Mouse (Mus musculus) MEL (cell line): ENCODE measurements at regions not wholly inside any gene's neighbourhood (a gene's known extent, or its start where the extent isn't known, plus 50 kb on each side); places are given as distances from the start of the nearest gene placed in this dataset.

Experiments used
- DNase-seq: peaks from one replicate; pipeline ENCODE4 v3.0.0; 2011; ENCODE audit warnings: low read depth, low spot score
- H3K27ac ChIP-seq: 2 replicates; pipeline ENCODE4 v1.5.1; 2012; ENCODE audit warnings: low read depth, mild to moderate bottlenecking, control low read depth, low read length, moderate library complexity; ENCODE audit not compliant: control insufficient read depth
- H3K27me3 ChIP-seq, 2 experiments: fragments of 150-350 bp in 1 of 2; sonication (generic) in 1 of 2; 2 replicates each; pipeline ENCODE4 v1.6.1; 2012; ENCODE audit warnings: low read length in 2 of 2, mild to moderate bottlenecking in 2 of 2, improper control_type of control experiment in 1 of 2, moderate library complexity in 1 of 2; ENCODE audit not compliant: insufficient read depth in 2 of 2, control insufficient read depth in 1 of 2
- H3K36me3 ChIP-seq, 2 experiments: 2 replicates each; pipeline ENCODE4 v1.6.1; 2012 to 2014; ENCODE audit warnings: low read length in 2 of 2, improper control_type of control experiment in 1 of 2, inconsistent platforms in 1 of 2, mild to moderate bottlenecking in 1 of 2; ENCODE audit not compliant: insufficient read depth in 2 of 2, control insufficient read depth in 1 of 2
- H3K4me1 ChIP-seq, 2 experiments: fragments of 150-350 bp in 1 of 2; sonication (generic) in 1 of 2; 2 replicates each; pipeline ENCODE4 v1.6.1; 2012; ENCODE audit warnings: low read length in 2 of 2, improper control_type of control experiment in 1 of 2, mild to moderate bottlenecking in 1 of 2; ENCODE audit not compliant: insufficient read depth in 2 of 2, control insufficient read depth in 1 of 2
- H3K4me3 ChIP-seq, 2 experiments: fragments of 150-350 bp in 1 of 2; sonication (generic) in 1 of 2; 2 replicates each; pipeline ENCODE4 v1.5.1; 2012; ENCODE audit warnings: low read depth in 2 of 2, low read length in 2 of 2, mild to moderate bottlenecking in 2 of 2, moderate library complexity in 2 of 2, control low read depth in 1 of 2, improper control_type of control experiment in 1 of 2; ENCODE audit not compliant: control insufficient read depth in 1 of 2, insufficient read depth in 1 of 2
- H3K79me2 ChIP-seq: 2 replicates; pipeline ENCODE4 v1.6.1; 2012; ENCODE audit warnings: mild to moderate bottlenecking, low read length, moderate library complexity; ENCODE audit not compliant: control insufficient read depth, poor library complexity, insufficient read depth
- H3K9ac ChIP-seq: 2 replicates; pipeline ENCODE4 v1.6.1; 2012; ENCODE audit warnings: low read depth, mild to moderate bottlenecking, control low read depth, low read length, moderate library complexity; ENCODE audit not compliant: control insufficient read depth, poor library complexity, severe bottlenecking
- H3K9me3 ChIP-seq: fragments of 150-350 bp; sonication (generic); replicated peaks from 2 replicates; pipeline ENCODE4 v1.6.1; 2012; ENCODE audit warnings: mild to moderate bottlenecking, low read length, improper control_type of control experiment, moderate library complexity; ENCODE audit not compliant: insufficient read depth
- BHLHE40 ChIP-seq: IDR thresholded peaks from 2 replicates; pipeline ENCODE4 v1.6.1; 2012; ENCODE audit warnings: low read depth, mild to moderate bottlenecking, inconsistent platforms, low read length, improper control_type of control experiment, borderline replicate concordance
- CHD2 ChIP-seq: IDR thresholded peaks from 2 replicates; pipeline ENCODE4 v1.6.1; 2011; ENCODE audit warnings: low read length, improper control_type of control experiment
- CTCF ChIP-seq, 3 experiments: IDR thresholded peaks in 2 of 3; conservative IDR thresholded peaks in 1 of 3; 2 replicates each; pipeline ENCODE4 v1.5.1; 2011 to 2012; ENCODE audit warnings: low read length in 3 of 3, low read depth in 2 of 3, mild to moderate bottlenecking in 2 of 3, improper control_type of control experiment in 1 of 3, inconsistent platforms in 1 of 3, mixed read lengths in 1 of 3, moderate library complexity in 1 of 3; ENCODE audit not compliant: control insufficient read depth in 1 of 3, insufficient read depth in 1 of 3, poor library complexity in 1 of 3, severe bottlenecking in 1 of 3
- E2F4 ChIP-seq: IDR thresholded peaks from 2 replicates; pipeline ENCODE4 v1.6.1; 2011; ENCODE audit warnings: low read depth, low read length, improper control_type of control experiment, borderline replicate concordance
- ELF1 ChIP-seq: IDR thresholded peaks from 2 replicates; pipeline ENCODE4 v1.6.1; 2014; ENCODE audit warnings: low read depth, mild to moderate bottlenecking, inconsistent platforms, low read length, improper control_type of control experiment, moderate library complexity
- EP300 ChIP-seq, 2 experiments: IDR thresholded peaks; 2 replicates each; pipeline ENCODE4 v1.6.1; 2011; ENCODE audit warnings: improper control_type of control experiment in 2 of 2, low read length in 2 of 2, low read depth in 1 of 2, mild to moderate bottlenecking in 1 of 2
- GABPA ChIP-seq: IDR thresholded peaks from 2 replicates; pipeline ENCODE4 v1.6.1; 2012; ENCODE audit warnings: low read depth, mild to moderate bottlenecking, inconsistent platforms, low read length, improper control_type of control experiment, moderate library complexity
- GATA1 ChIP-seq: IDR thresholded peaks from 2 replicates; pipeline ENCODE4 v1.6.1; 2011; ENCODE audit warnings: low read depth, low read length, improper control_type of control experiment
- KAT2A ChIP-seq: conservative IDR thresholded peaks from 2 replicates; pipeline ENCODE4 v1.6.1; 2012; ENCODE audit warnings: low read depth, low read length, improper control_type of control experiment, inconsistent platforms
- MAZ ChIP-seq: IDR thresholded peaks from 2 replicates; pipeline ENCODE4 v1.6.1; 2012; ENCODE audit warnings: low read depth, mild to moderate bottlenecking, inconsistent platforms, low read length, improper control_type of control experiment
- MEF2A ChIP-seq: IDR thresholded peaks from 2 replicates; pipeline ENCODE4 v1.6.1; 2014; ENCODE audit warnings: low read depth, mild to moderate bottlenecking, inconsistent platforms, low read length, improper control_type of control experiment; ENCODE audit not compliant: poor library complexity, insufficient replicate concordance, severe bottlenecking; ENCODE audit errors: extremely low read depth
- MYB ChIP-seq: IDR thresholded peaks from 2 replicates; pipeline ENCODE4 v1.6.1; 2011; ENCODE audit warnings: mild to moderate bottlenecking, low read depth, low read length, improper control_type of control experiment
- MYC ChIP-seq: IDR thresholded peaks from 2 replicates; pipeline ENCODE4 v1.6.1; 2011; ENCODE audit warnings: low read depth, mild to moderate bottlenecking, low read length, improper control_type of control experiment, moderate library complexity
- NELFE ChIP-seq: IDR thresholded peaks from 2 replicates; pipeline ENCODE4 v1.6.1; 2011; ENCODE audit warnings: low read depth, low read length, improper control_type of control experiment
- NRF1 ChIP-seq: IDR thresholded peaks from 2 replicates; pipeline ENCODE4 v1.6.1; 2014; ENCODE audit warnings: low read depth, mild to moderate bottlenecking, inconsistent platforms, low read length, improper control_type of control experiment, moderate library complexity; ENCODE audit not compliant: poor library complexity, insufficient read depth, severe bottlenecking
- POLR2A ChIP-seq, 2 experiments: IDR thresholded peaks; 2 replicates each; pipeline ENCODE4 v1.6.1; 2011 to 2012; ENCODE audit warnings: low read length in 2 of 2, mild to moderate bottlenecking in 2 of 2, control low read depth in 1 of 2, improper control_type of control experiment in 1 of 2, low read depth in 1 of 2, moderate library complexity in 1 of 2; ENCODE audit not compliant: control insufficient read depth in 1 of 2, insufficient read depth in 1 of 2, poor library complexity in 1 of 2
- POLR2AphosphoS2 ChIP-seq: IDR thresholded peaks from 2 replicates; pipeline ENCODE4 v1.6.1; 2011; ENCODE audit warnings: low read length, improper control_type of control experiment
- POLR2AphosphoS5 ChIP-seq: IDR thresholded peaks from 2 replicates; pipeline ENCODE4 v1.6.1; 2012; ENCODE audit warnings: low read depth, borderline replicate concordance, mild to moderate bottlenecking, inconsistent platforms, low read length, moderate library complexity, mixed read lengths
- SIN3A ChIP-seq: IDR thresholded peaks from 2 replicates; pipeline ENCODE4 v1.6.1; 2012; ENCODE audit warnings: low read length, improper control_type of control experiment, inconsistent platforms
- TCF12 ChIP-seq: IDR thresholded peaks from 2 replicates; pipeline ENCODE4 v1.6.1; 2014; ENCODE audit warnings: low read depth, mild to moderate bottlenecking, inconsistent platforms, low read length, improper control_type of control experiment, moderate library complexity
- UBTF ChIP-seq: IDR thresholded peaks from 2 replicates; pipeline ENCODE4 v1.6.1; 2012; ENCODE audit warnings: low read depth, mild to moderate bottlenecking, inconsistent platforms, low read length, improper control_type of control experiment, moderate library complexity, borderline replicate concordance; ENCODE audit not compliant: insufficient read depth
- USF1 ChIP-seq: IDR thresholded peaks from 2 replicates; pipeline ENCODE4 v1.6.1; 2014; ENCODE audit warnings: low read depth, mild to moderate bottlenecking, inconsistent platforms, low read length, improper control_type of control experiment, moderate library complexity
- USF2 ChIP-seq, 2 experiments: IDR thresholded peaks; 2 replicates each; pipeline ENCODE4 v1.6.1; 2011 to 2012; ENCODE audit warnings: improper control_type of control experiment in 2 of 2, low read length in 2 of 2, borderline replicate concordance in 1 of 2, inconsistent platforms in 1 of 2, low read depth in 1 of 2, mild to moderate bottlenecking in 1 of 2; ENCODE audit not compliant: insufficient read depth in 1 of 2
- ZC3H11A ChIP-seq: IDR thresholded peaks from 2 replicates; pipeline ENCODE4 v1.6.1; 2012; ENCODE audit warnings: low read depth, mild to moderate bottlenecking, inconsistent platforms, low read length, improper control_type of control experiment
- ZNF384 ChIP-seq: IDR thresholded peaks from 2 replicates; pipeline ENCODE4 v1.6.1; 2012; ENCODE audit warnings: low read depth, mild to moderate bottlenecking, inconsistent platforms, low read length, improper control_type of control experiment

GRCm38 (mm10) chr9:116468569-116469250 lies 293.6 kb upstream of the Tgfbr2 start:
- Histone ChIP-seq H3K9me3 (no peaks in the 10 kb centered on the region), H3K27ac (no peak overlapping the region), H3K79me2 (no peaks in the 10 kb centered on the region), H3K4me3 (no peak overlapping the region), H3K9ac (no peak overlapping the region), H3K36me3 (no peaks in the 10 kb centered on the region), H3K4me1 (no peaks in the 10 kb centered on the region), H3K27me3 (no peaks in the 10 kb centered on the region)
- TF ChIP-seq ELF1, result no peak
- TF ChIP-seq POLR2A (IDR thresholded peaks at IDR 0.05; ENCODE audit: control insufficient read depth in 1 of 2, insufficient read depth in 1 of 2, low read depth in 1 of 2, low read length in 2 of 2, poor library complexity in 1 of 2), result no peak
- TF ChIP-seq GABPA, result no peak
- TF ChIP-seq GATA1, result no peak
- TF ChIP-seq BHLHE40, result no peak
- TF ChIP-seq MYC, result no peak
- no peak for TF ChIP-seq NELFE
- no peak for TF ChIP-seq USF2 (IDR thresholded peaks at IDR 0.05; ENCODE audit: borderline replicate concordance in 1 of 2, insufficient read depth in 1 of 2, low read depth in 1 of 2, low read length in 2 of 2)
- TF ChIP-seq NRF1, result no peak
- no peak for TF ChIP-seq CTCF (IDR thresholded peaks at IDR 0.05 in 2 of 3, conservative IDR thresholded peaks at IDR 0.05 in 1 of 3; ENCODE audit: control insufficient read depth in 1 of 3, insufficient read depth in 1 of 3, low read depth in 2 of 3, low read length in 3 of 3, poor library complexity in 1 of 3, severe bottlenecking in 1 of 3)
- TF ChIP-seq SIN3A, result no peak
- TF ChIP-seq E2F4, result no peak
- no peak for TF ChIP-seq ZC3H11A
- no peak for TF ChIP-seq POLR2AphosphoS2
- no peak for DNase-seq

- Histone ChIP-seq H3K27me3 (no peaks in the 10 kb centered on the region), H3K79me2 (no peaks in the 10 kb centered on the region), H3K9ac (no peak overlapping the region), H3K4me3 (no peak overlapping the region), H3K4me1 (no peaks in the 10 kb centered on the region), H3K9me3 (no peaks in the 10 kb centered on the region), H3K36me3 (no peaks in the 10 kb centered on the region), H3K27ac (no peak overlapping the region)
- TF ChIP-seq UBTF (no peak), ZNF384 (no peak), MYB (no peak), MEF2A (no peak), E2F4 (no peak), POLR2AphosphoS5 (no peak), USF1 (no peak), MAZ (no peak), MYC (no peak), KAT2A (no peak), BHLHE40 (no peak), EP300 (IDR thresholded peaks at IDR 0.05; ENCODE audit: low read depth in 1 of 2, low read length in 2 of 2) (no peak), CHD2 (no peak), TCF12 (no peak), GATA1 (no peak), POLR2A (IDR thresholded peaks at IDR 0.05; ENCODE audit: control insufficient read depth in 1 of 2, insufficient read depth in 1 of 2, low read depth in 1 of 2, low read length in 2 of 2, poor library complexity in 1 of 2) (no peak), CTCF (IDR thresholded peaks at IDR 0.05 in 2 of 3, conservative IDR thresholded peaks at IDR 0.05 in 1 of 3; ENCODE audit: control insufficient read depth in 1 of 3, insufficient read depth in 1 of 3, low read depth in 2 of 3, low read length in 3 of 3, poor library complexity in 1 of 3, severe bottlenecking in 1 of 3) (no peak)
- no peak for DNase-seq
Observed at GRCm38 (mm10) chr9:116466336-116466735, 291.2 kb upstream of the Tgfbr2 start.
